Mouse (Mus musculus) Patski (cell line): ENCODE data around the gene Gm10354. TPM values are rescaled to one million over a fixed set of nuclear protein-coding genes. Genes with fewer than 3 reads are reported as not detected.
"Not testable (repeated sequence)": the region's sequence is repeated elsewhere in the genome, so short reads cannot be mapped to it uniquely, and the experiment has no call there.

Source experiments
- ATAC-seq: fragments of 100-300 bp; one replicate; pipeline ENCODE4 v1.8.0; 2021
- CTCF ChIA-PET: fragments of 350-600 bp; sonication (Branson Sonifier 250); formaldehyde crosslinking; loops from one replicate; lab custom pipeline; 2022; ENCODE audit warnings: inconsistent platforms; lab: Charles Lee
- POLR2A ChIA-PET: fragments of 350-600 bp; sonication (Branson Sonifier 250); formaldehyde crosslinking; loops from one replicate; lab custom pipeline; 2022; ENCODE audit warnings: antibody characterized with exemption, inconsistent platforms; lab: Charles Lee
- DNase-seq: peaks from one replicate; pipeline ENCODE4 v3.0.0-alpha.2; 2011; ENCODE audit warnings: low read depth, low spot score
- H3K27me3 ChIP-seq: fragments of 371-371 bp; one replicate; pipeline ENCODE4 v1.5.1; 2021
- in situ Hi-C: fragments of 300-500 bp; cut with MboI; formaldehyde crosslinking; loops from 3 replicates; pipeline ENCODE4 v1.11.1; 2018; ENCODE audit warnings: low pct_unique_long_range_greater_than_20kb, mixed read lengths
- polyA plus RNA-seq: library from polyadenylated mRNA; unstranded; gene quantifications from one replicate; pipeline ENCODE4 v1.2.3, GENCODE M21; 2021

Gm10354 gene
- polyA plus RNA-seq, 1 experiment from 2014 or later = not detected

DNA sequence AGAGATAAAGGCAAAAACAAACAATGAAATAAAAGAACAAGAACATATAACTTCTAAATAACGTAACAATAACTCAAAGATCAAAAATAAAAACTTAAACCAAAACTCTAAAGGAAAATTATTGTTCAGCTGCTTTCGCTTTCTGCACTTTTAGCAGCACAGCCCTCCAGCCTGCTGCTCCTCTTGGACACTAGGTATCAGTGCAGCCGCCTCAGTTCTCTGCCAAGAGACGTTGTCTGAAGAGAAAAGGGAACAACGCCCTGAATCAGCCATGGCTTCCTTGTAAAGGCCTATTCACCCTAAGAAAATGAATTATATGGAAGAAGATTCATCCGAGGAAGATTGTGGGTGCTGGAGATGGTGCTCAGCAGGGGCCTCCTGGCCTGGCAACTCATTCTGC lies 45.0 kb downstream of the Gm10354 start:
- H3K27me3 ChIP-seq, DNase-seq, CTCF ChIA-PET, POLR2A ChIA-PET, ATAC-seq, in situ Hi-C loops: not testable (repeated sequence)

GRCm38 (mm10) chr5:14927047-14927446 lies 51.7 kb downstream of the Gm10354 start:
- CTCF ChIA-PET, POLR2A ChIA-PET, in situ Hi-C loops, DNase-seq, H3K27me3 ChIP-seq, ATAC-seq: not testable (repeated sequence)

Other genes with a start within 250 kb of the Gm10354 start
- not detected for gene Gm9758, start 64.0 kb downstream of the Gm10354 start, polyA plus RNA-seq
- gene Speer4e, start 40.5 kb downstream of the Gm10354 start, polyA plus RNA-seq = not detected
- gene Gm17019, start 54.1 kb upstream of the Gm10354 start, polyA plus RNA-seq = not detected